Mouse (Mus musculus) right cerebral cortex, postnatal 10 days (tissue): ENCODE measurements around the gene Hist1h2bg.
"Not testable (repeated sequence)": the region's sequence is repeated elsewhere in the genome, so short reads cannot be mapped to it uniquely, and the experiment has no call there.

Experiments used
- DNase-seq, 2 experiments: peaks; one replicate each; pipeline ENCODE4 v3.0.0; 2021; ENCODE audit warnings: low spot score in 2 of 2

Gene Hist1h2bg

DNA sequence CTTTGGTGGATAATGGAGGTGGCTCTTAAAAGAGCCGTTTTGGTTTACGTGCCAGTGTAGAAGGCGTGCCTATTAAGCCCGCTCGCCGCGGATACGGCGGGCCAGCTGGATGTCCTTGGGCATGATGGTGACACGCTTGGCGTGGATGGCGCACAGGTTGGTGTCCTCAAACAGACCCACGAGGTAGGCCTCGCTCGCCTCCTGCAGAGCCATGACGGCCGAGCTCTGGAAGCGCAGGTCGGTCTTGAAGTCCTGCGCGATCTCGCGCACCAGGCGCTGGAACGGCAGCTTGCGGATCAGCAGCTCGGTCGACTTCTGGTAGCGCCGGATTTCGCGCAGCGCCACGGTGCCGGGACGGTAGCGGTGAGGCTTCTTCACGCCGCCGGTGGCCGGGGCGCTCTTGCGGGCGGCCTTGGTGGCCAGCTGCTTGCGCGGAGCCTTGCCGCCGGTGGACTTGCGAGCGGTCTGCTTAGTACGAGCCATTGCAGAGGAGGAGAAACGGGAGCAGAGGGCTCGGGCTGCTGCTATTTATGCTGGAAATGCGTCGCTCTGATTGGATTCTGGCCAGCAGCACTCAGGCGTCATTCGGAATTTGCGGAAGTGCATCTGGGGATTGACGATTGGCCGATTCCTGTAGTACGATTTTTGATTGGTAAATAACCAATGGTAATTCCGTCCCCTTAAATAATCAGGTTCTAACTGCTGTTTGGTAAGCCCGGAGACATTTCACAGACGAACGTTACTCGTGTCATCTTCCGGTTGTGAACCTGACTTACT, 9.1 kb upstream of the Hist1h2bg start, which contains the start of gene Hist1h3e:
Gene Hist1h3e (minus strand): TSS at position 487 of the 777 bp plus-strand sequence.
- peak; percentile 97 to 98 for DNase-seq

DNA sequence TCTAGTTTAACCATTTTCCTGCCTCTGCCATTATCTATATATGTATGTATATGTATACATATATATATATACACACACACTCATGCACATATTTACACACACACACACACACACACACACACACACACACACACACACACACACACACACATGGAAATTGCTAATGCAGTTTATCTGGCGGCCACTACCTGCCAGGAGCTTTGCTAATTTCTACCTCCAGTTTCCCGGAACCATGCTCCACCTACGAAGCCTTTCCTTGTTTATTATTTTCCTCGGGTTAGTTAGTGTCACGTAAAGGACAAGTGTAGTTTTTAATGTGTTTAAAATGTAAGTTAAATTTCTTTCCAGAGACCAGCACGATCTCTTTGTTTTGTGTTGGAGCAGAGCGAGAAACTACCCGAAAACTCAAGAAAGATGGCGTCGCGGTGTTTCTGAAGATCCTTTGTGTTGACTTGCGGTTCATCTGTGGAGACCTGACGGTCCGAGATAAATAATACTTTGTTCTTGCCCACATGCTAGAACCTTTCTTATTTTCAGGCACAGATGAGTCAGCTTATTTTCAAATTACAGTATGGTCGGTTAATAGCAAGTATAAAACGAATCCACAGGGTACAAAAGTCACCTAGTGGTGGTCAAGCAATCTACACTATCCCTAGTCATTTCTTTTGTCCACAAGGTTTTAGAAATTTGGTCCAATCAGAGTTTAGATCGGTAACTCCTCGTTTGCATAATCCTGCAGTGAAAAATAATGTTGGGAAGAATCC, 8.3 kb upstream of the Hist1h2bg start:
- peak; percentile 48 to 63 for DNase-seq

DNA sequence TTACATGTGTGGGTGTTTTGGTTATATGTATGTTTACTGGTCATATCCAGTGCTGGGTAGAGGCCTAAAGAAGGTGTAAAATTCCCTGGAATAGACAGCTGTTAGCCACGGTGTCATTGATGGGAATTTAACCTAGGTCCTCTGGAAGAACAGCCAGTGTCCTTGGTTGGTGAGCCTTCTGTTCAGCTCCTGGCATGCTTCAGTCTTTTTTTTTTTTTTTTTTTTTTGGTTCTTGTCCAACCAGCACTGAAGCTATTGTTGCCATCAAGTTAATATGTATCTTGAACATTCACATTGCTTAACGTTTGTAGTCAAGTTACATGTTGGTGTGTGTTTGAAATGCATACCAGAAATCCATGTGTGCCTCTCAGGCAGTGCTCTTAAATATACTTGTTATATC, 6.7 kb upstream of the Hist1h2bg start:
- DNase-seq, result no peak

DNA sequence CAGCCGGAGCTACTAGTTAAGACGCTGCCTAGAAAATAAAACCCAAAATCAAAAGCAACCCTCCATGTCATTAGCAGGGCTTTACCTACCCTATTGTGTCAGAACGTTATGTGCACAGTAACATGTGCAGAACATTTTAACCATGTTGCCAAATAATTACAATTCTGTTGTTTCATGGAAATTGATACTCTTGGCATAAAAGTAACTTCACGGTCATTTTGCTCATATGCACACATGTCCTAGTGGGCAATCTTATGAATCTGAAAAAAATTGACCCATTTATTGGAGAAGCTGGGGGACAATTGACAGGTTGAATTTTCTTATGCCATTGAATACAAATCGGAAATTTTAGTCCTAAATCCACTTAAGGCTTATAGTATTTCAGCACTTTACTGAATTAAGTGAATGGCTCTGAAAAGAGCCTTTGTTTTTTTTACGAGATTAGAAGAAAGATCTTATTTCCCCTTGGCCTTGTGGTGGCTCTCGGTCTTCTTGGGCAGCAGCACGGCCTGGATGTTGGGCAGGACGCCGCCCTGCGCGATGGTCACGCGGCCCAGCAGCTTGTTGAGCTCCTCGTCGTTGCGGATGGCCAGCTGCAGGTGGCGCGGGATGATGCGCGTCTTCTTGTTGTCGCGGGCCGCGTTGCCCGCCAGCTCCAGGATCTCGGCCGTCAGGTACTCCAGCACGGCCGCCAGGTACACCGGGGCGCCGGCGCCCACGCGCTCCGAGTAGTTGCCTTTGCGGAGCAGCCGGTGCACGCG, 755 bp upstream of the Hist1h2bg start:
- DNase-seq, result not testable (repeated sequence)

DNA sequence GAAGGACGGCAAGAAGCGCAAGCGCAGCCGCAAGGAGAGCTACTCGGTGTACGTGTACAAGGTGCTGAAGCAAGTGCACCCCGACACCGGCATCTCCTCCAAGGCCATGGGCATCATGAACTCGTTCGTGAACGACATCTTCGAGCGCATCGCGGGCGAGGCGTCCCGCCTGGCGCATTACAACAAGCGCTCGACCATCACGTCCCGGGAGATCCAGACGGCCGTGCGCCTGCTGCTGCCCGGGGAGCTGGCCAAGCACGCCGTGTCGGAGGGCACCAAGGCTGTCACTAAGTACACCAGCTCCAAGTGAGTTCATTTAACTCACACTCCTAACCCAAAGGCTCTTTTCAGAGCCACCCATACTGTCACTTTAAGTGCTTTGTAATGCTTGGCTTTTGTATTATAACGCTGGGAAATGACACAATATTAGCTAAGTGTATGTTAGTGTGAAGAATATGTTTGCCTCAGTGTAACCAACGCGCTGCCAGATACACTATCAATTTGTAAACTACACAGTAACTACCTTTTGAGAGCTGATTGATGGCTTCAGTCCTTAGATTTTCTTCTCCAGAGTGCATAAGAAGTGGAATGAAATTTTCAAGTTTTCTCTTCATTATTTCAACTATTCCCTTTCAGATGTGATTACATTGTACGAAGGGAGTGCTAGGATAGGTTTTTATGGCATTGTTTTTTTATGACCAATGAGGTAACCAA, 465 bp downstream of the Hist1h2bg start:
- not testable (repeated sequence) for DNase-seq

DNA sequence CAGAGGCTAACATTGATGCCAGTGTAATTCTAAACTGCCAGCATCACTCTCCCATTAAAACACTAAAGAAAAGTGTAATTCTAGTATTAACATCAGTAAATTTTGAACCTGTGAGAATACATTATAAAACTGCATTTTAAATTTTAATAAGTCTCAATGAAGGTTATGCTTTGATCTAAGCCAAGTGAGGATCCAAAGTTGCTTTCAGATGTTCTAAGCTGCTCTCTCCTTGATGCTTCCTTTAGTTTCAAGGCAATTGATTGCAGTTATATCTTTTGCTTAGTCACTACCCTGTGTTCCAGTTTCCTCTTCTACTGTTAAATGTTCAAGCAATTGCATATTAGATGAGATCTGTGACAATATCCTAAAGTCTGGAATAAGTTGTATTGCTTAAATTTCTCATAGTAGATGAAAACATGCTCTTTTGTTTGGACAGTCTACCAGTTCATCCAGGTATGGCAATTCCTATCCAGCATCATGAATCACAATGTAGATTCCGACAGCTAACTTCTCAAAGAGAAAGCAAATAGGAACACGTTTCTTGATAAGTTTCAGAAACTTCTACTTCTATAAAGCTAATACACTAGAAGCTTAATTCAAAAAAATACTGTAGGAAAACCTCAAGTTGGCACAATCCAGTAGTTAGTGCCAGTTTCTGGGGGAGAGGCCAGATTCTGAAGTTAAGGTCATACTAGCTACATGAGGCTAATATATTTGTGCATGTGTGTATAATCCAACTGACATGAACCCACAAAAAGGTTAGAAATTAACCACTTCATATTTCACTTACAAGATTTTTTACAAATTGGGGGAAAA, 1.2 kb downstream of the Hist1h2bg start:
- DNase-seq, result no peak

DNA sequence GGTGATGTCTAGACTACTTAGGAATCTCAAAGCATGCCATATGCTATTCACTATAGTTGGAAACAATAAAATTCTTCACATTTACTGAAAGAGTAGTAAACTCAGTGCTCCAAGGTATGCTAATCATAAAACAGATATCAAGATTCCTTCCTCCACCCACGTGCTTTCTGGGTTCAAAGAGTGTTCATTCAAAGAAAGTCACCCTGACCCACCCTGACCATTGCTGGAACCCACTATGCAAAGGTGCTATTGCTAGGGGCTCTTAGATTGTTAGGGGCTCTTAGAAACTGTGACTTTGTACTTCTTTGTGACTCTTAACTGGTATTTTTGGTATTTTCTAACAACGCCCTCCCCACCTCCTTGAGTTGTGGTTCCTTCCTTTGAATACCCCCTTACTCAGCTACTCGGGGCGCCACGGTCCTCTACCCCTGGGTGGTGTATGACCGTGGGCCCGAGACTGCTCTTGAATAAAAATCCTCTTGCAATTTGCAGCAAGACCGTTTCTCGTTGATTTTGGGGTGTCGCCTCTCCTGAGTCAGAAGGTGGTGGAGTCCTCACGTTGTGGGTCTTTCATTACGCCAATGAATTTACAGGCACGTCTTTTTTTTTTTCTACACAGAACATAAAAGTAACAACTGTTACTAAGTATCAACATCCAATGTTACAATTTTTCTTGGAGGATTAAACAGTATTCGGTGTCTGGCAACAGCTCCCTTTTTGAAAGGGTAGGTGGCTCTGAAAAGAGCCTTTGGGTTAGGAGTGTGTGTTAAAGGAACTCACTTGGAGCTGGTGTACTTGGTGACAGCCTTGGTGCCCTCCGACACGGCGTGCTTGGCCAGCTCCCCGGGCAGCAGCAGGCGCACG, 2.1 kb downstream of the Hist1h2bg start:
- DNase-seq, result not testable (repeated sequence)

DNA sequence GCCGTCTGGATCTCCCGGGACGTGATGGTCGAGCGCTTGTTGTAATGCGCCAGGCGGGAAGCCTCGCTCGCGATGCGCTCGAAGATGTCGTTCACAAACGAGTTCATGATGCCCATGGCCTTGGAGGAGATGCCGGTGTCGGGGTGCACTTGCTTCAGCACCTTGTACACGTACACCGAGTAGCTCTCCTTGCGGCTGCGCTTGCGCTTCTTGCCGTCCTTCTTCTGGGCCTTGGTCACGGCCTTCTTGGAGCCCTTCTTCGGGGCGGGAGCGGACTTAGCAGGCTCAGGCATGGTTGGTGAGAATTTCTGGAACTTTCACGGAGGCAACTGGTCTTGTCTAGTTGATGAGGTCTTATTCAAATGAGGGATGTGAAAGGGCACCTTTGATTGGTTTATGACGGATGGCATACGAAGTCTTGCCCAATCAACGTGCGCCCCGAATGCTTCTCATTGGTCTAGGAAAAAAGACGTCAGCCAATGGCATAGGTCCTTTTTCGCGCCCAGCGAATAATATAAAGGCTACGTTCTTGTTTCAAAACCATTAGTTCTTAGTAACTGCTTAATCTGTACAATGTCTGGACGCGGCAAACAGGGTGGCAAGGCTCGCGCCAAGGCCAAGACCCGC, 2.8 kb downstream of the Hist1h2bg start, which contains the start of the genes Hist1h2bf and Hist1h2ad:
Gene Hist1h2bf (minus strand): TSS at position 299 of the 627 bp plus-strand sequence.
Gene Hist1h2ad (plus strand): TSS at position 484 of the 627 bp plus-strand sequence.
- peak; percentile 96 to 98 for DNase-seq

DNA sequence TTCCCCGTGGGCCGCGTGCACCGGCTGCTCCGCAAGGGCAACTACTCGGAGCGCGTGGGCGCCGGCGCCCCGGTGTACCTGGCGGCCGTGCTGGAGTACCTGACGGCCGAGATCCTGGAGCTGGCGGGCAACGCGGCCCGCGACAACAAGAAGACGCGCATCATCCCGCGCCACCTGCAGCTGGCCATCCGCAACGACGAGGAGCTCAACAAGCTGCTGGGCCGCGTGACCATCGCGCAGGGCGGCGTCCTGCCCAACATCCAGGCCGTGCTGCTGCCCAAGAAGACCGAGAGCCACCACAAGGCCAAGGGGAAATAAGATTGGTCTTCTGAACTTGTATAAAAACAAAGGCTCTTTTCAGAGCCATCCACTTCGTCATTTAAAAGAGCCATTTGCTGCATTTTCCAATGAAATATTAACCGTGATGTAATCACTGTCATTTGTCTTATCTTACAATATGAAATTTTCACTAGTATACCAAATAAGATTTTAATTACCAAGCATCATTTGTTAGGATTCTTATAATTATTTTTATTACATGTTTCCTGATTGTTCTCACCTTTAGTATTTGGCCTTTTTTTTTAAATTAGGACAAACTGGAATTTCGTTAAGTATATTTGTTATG, 3.5 kb downstream of the Hist1h2bg start:
- DNase-seq, result not testable (repeated sequence)

DNA sequence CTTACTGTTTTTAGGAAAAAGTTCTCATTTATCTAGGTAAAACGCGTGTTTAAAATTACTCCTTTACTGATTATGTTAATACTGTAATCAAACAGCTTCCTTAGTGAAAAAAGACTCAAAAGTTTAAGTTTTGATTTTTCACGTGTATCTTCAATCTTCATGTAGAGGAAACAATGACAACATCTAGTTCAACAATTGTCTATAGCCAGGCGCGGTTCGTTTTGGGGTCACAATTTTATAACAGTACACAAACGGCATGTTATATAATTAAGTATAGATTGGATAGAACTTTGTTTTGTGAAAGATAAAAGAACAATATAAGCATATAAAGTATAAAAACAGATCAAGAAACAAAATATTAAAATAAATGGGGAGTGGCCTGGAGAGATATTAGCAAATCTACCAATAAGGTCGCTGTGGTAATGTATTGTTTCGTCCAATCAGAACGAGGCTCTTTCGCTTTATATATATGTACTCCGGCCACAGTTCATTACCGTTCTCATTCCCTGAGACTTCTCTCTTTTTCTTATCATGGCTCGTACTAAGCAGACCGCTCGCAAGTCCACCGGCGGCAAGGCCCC, 4.2 kb downstream of the Hist1h2bg start, which contains the start of gene Hist1h3d:
Gene Hist1h3d (plus strand): TSS at position 493 of the 581 bp plus-strand sequence.
- DNase-seq, result peak; percentile 38 to 80

DNA sequence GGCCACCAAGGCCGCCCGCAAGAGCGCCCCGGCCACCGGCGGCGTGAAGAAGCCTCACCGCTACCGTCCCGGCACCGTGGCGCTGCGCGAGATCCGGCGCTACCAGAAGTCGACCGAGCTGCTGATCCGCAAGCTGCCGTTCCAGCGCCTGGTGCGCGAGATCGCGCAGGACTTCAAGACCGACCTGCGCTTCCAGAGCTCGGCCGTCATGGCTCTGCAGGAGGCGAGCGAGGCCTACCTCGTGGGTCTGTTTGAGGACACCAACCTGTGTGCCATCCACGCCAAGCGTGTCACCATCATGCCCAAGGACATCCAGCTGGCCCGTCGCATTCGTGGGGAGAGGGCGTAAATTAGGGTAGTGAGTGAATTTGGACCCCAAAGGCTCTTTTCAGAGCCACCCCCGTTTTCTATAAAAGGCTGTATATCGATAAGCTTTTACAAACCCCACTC, 4.7 kb downstream of the Hist1h2bg start:
- not testable (repeated sequence) for DNase-seq

DNA sequence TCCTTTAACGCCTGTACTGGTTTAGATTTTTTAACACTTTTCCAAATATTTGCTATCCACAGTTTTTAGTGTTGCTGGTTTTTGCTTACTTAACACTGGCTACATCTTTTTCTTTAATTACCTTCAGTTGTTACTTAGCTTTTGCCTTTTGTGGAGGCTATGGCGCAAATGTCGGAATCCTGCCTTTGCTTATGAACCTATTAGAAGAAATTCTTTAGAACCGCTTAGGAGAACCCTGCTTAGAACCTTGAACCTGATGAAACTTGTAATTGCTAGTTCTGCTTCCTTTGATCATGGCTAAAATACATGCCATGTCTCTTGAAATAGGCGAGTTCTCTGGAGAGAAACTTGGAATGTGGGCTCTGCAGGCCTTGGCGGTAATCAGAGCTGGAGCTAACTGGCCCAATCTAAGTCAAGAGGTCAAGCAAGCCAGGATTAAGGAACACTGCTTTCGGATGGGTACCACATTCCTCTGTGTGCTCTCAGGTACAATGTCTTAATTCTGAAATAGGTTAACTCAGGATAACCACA, 5.2 kb downstream of the Hist1h2bg start:
- DNase-seq, result no peak

DNA sequence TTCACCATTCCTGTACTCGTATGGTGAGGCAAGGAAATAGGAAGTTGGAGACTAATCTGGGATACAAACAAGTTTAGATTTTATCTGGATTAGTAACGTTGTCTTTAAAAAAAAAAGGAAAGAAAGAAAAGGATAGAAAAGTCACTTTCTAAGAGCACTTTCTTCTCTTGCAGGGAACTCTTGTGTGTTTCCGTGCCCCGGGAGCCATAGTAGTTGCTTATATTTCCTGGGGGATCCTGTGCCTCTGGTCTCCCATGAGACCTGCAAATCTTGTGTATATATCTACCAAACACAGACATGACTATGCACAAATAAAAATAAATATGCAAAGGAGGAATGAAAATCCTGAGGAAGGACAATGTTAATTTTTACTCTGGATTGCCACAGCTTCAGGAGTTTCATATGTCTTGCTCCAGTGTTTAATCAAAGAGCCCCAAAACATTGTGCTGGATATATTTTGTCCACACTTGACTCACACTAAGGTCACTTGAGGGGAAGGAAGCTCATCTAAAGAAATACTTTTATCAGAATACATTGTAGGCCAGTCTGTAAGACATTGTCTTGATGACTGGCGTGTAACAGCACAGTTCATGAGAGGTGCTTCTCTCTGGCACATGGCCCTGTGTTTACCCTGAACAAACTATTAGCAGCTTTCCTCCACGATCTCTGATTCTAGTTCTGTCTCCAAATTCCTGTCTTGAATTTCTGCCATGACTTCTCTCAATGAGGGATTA, 5.9 kb downstream of the Hist1h2bg start:
- DNase-seq, result no peak

DNA sequence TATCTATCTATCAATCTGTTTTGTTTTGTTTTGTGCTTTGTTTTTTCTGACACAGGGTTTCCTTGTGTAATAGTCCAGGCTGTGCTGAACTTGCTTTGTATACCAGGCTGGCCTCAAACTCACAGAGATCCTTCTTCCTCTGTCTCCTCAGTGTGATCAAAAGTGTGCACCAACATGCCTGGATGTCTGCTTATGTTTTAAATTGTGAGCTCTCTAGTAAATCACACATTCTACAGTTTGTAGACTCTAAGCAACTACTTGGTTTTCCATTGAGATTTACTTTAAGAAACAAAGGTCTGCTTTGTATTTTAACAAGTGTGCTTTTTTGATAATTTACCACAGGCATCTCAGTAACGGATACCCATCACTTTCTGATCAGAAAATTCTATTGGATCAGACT, 6.6 kb downstream of the Hist1h2bg start:
- DNase-seq, result no peak

DNA sequence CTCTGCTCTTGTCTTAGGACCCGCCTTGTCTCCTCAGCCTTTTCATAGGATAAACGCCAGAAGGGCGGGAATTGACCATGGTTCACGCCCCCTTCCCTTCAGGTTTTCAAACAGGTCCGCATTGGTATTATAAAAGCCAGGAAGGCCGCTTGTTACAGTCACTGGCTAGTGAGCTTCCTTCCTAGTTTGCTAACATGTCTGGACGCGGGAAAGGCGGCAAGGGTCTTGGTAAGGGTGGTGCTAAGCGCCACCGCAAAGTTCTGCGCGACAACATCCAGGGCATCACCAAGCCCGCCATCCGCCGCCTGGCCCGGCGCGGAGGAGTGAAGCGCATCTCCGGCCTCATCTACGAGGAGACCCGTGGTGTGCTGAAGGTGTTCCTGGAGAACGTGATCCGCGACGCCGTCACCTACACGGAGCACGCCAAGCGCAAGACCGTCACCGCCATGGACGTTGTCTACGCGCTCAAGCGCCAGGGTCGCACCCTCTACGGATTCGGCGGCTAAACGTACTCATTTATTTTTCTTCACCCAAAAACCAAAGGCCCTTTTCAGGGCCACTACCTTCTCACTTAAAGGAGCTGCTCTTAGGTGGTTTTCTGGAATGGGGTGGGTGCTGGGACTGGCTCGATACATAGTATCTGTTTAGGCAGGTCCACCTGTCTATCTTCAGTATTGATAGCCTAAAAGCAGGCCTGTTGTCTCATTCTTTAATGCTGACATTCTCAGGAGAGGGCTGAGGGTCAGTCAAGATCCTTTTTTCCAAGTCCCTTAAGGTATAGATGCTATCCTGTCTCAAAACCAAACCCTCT, 10.4 kb downstream of the Hist1h2bg start, which contains the start of gene Hist1h4d:
Gene Hist1h4d (plus strand): TSS at position 191 of the 811 bp plus-strand sequence.
- DNase-seq, result peak; percentile 98 to 99
